ENCODE assay signal across 16 mouse cellular contexts in genomic region chr8:113838211-113838610, GRCm38 (mm10). TPM values are rescaled to one million over a fixed set of nuclear protein-coding genes. Genes with fewer than 3 reads are reported as not detected.
DNase-seq lines count a peak whose midpoint lies in the region; ATAC-seq and TF ChIP-seq lines count a peak whose summit lies in the region.
"Had no signal": no experiment of that assay in that cellular context is flagged by ENCODE, and none has a peak within 500 bp of the region (broad histone marks: within the 10 kb centered on the region; RNA-seq: fewer than 3 reads in every experiment).

No protein-coding gene starts in this region.

- 0 out of 2 replicates have a peak, but pooled peaks have one; percentile 12 for ATAC-seq in forebrain, embryonic 14.5 days
- no peak for ATAC-seq in kidney, postnatal 0 days (replicated peaks; ENCODE audit: low FRiP score, low read depth)
- ATAC-seq: activated CD4-positive, CD25-positive, alpha-beta regulatory T cell, adult 4 months; intestine, embryonic 15.5 days had no signal

- TF ChIP-seq CTCF in kidney, postnatal 0 days (IDR thresholded peaks at IDR 0.05; ENCODE audit: low read depth) = no peak
- TF ChIP-seq CTCF in brain, embryonic 14.5 days (IDR thresholded peaks at IDR 0.05; ENCODE audit: borderline replicate concordance, extremely low read depth, insufficient read depth, insufficient read length) = no peak

- no peak overlapping the region for H3K4me2 ChIP-seq in forebrain, embryonic 14.5 days (ENCODE audit: low read length)
- H3K4me2 ChIP-seq in kidney, postnatal 0 days (ENCODE audit: low read length) = no peak overlapping the region
- H3K4me2 ChIP-seq: embryonic facial prominence, embryonic 13.5 days; heart, embryonic 13.5 days; intestine, embryonic 15.5 days; liver, embryonic 15.5 days had no signal

- no peak overlapping the region for H3K4me3 ChIP-seq in forebrain, embryonic 14.5 days (ENCODE audit: low read depth, low read length)
- H3K4me3 ChIP-seq in forebrain, embryonic 10.5 days = no peak overlapping the region
- no peak overlapping the region for H3K4me3 ChIP-seq in kidney, postnatal 0 days (replicated peaks; ENCODE audit: low read depth, low read length)
- H3K4me3 ChIP-seq: embryonic facial prominence, embryonic 13.5 days; heart, embryonic 13.5 days; intestine, embryonic 15.5 days; limb, embryonic 10.5 days; liver, embryonic 15.5 days had no signal

- no peaks in the 10 kb centered on the region for H3K36me3 ChIP-seq in forebrain, embryonic 14.5 days (ENCODE audit: control insufficient read depth, insufficient read depth, low read length)
- no peaks in the 10 kb centered on the region for H3K36me3 ChIP-seq in forebrain, embryonic 10.5 days (replicated peaks)
- no peaks in the 10 kb centered on the region for H3K36me3 ChIP-seq in kidney, postnatal 0 days (ENCODE audit: insufficient read depth, low read length)
- H3K36me3 ChIP-seq: embryonic facial prominence, embryonic 13.5 days; heart, embryonic 13.5 days; intestine, embryonic 15.5 days; limb, embryonic 10.5 days; liver, embryonic 15.5 days had no signal

- no peak overlapping the region for H3K27ac ChIP-seq in forebrain, embryonic 14.5 days (ENCODE audit: low read depth, low read length)
- H3K27ac ChIP-seq in forebrain, embryonic 10.5 days = no peak overlapping the region
- H3K27ac ChIP-seq in kidney, postnatal 0 days = no peak overlapping the region
- H3K27ac ChIP-seq: embryonic facial prominence, embryonic 13.5 days; heart, embryonic 13.5 days; intestine, embryonic 15.5 days; limb, embryonic 10.5 days; liver, embryonic 15.5 days had no signal

- DNase-seq in forebrain, embryonic 14.5 days (ENCODE audit: low spot score) = no peak
- no peak for DNase-seq in forebrain, embryonic 10.5 days (ENCODE audit: extremely low spot score, low spot score)
- peak; percentile 27 for DNase-seq in kidney, postnatal 0 days (ENCODE audit: low spot score)
- DNase-seq in kidney, adult 9 months = no peak
- DNase-seq in brain, embryonic 14.5 days (ENCODE audit: low read depth) = peak; percentile 34
- peak; percentile 35 to 43 for DNase-seq in cerebellum, postnatal 14 days
- no peak for DNase-seq in urinary bladder, postnatal 25 days (ENCODE audit: low spot score)
- DNase-seq in ovary, postnatal 10 days (ENCODE audit: low spot score) = no peak
- DNase-seq: right cerebral cortex, postnatal 4 days; thymus, postnatal 36 days had no signal

- WGBS in forebrain, embryonic 14.5 days = 45% methylated on average over 6 of the region's 6 CpGs
- 78% methylated on average over 6 of the region's 6 CpGs for WGBS in forebrain, embryonic 10.5 days
- WGBS in kidney, postnatal 0 days = 80% methylated on average over 6 of the region's 6 CpGs

- H3K4me1 ChIP-seq in forebrain, embryonic 14.5 days (ENCODE audit: control insufficient read depth, insufficient read depth, low read length) = peaks cover 5% of the 10 kb centered on the region; the same call in 1 of the 2 replicates
- H3K4me1 ChIP-seq in forebrain, embryonic 10.5 days = peaks cover 18% of the 10 kb centered on the region
- H3K4me1 ChIP-seq in kidney, postnatal 0 days (replicated peaks; ENCODE audit: insufficient read depth, low read length) = 0 out of 2 replicates have a peak, but pooled peaks cover 5% of the 10 kb centered on the region
- H3K4me1 ChIP-seq: liver, embryonic 15.5 days had no signal

- no peaks in the 10 kb centered on the region for H3K27me3 ChIP-seq in forebrain, embryonic 14.5 days (replicated peaks; ENCODE audit: control insufficient read depth, insufficient read depth, low read length)
- peaks cover 7% of the 10 kb centered on the region for H3K27me3 ChIP-seq in forebrain, embryonic 10.5 days (ENCODE audit: poor library complexity, severe bottlenecking)
- no peaks in the 10 kb centered on the region for H3K27me3 ChIP-seq in kidney, postnatal 0 days (ENCODE audit: insufficient read depth, low read length)
- H3K27me3 ChIP-seq: embryonic facial prominence, embryonic 13.5 days; intestine, embryonic 15.5 days; liver, embryonic 15.5 days had no signal

- TF ChIP-seq POLR2A in brain, embryonic 14.5 days (IDR thresholded peaks at IDR 0.05; ENCODE audit: borderline replicate concordance, extremely low read depth, insufficient read depth, insufficient read length, poor library complexity, severe bottlenecking) = no peak

- H3K9ac ChIP-seq in forebrain, embryonic 14.5 days (ENCODE audit: low read length) = no peak overlapping the region
- H3K9ac ChIP-seq in kidney, postnatal 0 days (ENCODE audit: low read depth, low read length) = no peak overlapping the region
- H3K9ac ChIP-seq: embryonic facial prominence, embryonic 13.5 days; heart, embryonic 13.5 days; intestine, embryonic 15.5 days; liver, embryonic 15.5 days had no signal

- H3K9me3 ChIP-seq in forebrain, embryonic 14.5 days (replicated peaks; ENCODE audit: control insufficient read depth, low read length) = no peaks in the 10 kb centered on the region
- H3K9me3 ChIP-seq in forebrain, embryonic 10.5 days = no peaks in the 10 kb centered on the region
- H3K9me3 ChIP-seq in kidney, postnatal 0 days (replicated peaks; ENCODE audit: low read length) = no peaks in the 10 kb centered on the region
- H3K9me3 ChIP-seq: embryonic facial prominence, embryonic 13.5 days; heart, embryonic 13.5 days; intestine, embryonic 15.5 days; limb, embryonic 10.5 days; liver, embryonic 15.5 days had no signal

RNA-seq across cellular contexts. Expression of gene Adamts18, which starts 10.3 kb away (rescaled TPM):
- polyA plus RNA-seq in forebrain, embryonic 14.5 days (2014; fragmentation: Nextera tagmentation; extraction: Ambion mirVana) = 8.8 and 13.3 TPM in 2 replicates
- polyA plus RNA-seq in forebrain, embryonic 10.5 days (2016; fragmentation: Nextera tagmentation; extraction: Ambion mirVana) = 1.6 and 1.8 TPM in 2 replicates
- 1.6 and 2.0 TPM in 2 replicates for polyA plus RNA-seq in kidney, postnatal 0 days (2015; fragmentation: Nextera tagmentation; extraction: Ambion mirVana)
- polyA plus RNA-seq in brain, embryonic 14.5 days (2012; rRNA removed) = 5.5 and 11.0 TPM in 2 replicates

Comparison
In these comparisons a context has a peak if more than half of its experiments do, and no peak if none do; other contexts are left out.
1. DNase-seq: peak in kidney, postnatal 0 days (single experiment), brain, embryonic 14.5 days (single experiment) and cerebellum, postnatal 14 days (2 of 2); none in forebrain, embryonic 14.5 days (single experiment), forebrain, embryonic 10.5 days (single experiment), kidney, adult 9 months (single experiment), urinary bladder, postnatal 25 days (single experiment) and ovary, postnatal 10 days (single experiment).